Mouse (Mus musculus): Measurements from ENCODE around the gene Adra2b. TPM values are rescaled to one million over a fixed set of nuclear protein-coding genes. Genes with fewer than 3 reads are reported as not detected.

Adra2b gene
- polyA plus RNA-seq, 1 experiment from 2014 or later, result 12.0 TPM

- no peak overlapping the region for H3K27ac ChIP-seq (ENCODE audit: low read depth, low read length)
- no peak for ATAC-seq (replicated peaks; ENCODE audit: insufficient number of reproducible peaks, low FRiP score, low TSS enrichment)
- H3K27me3 ChIP-seq (ENCODE audit: control insufficient read depth, insufficient read depth, low read length), result peaks cover 4% of the 10 kb centered on the region; the same call in 1 of the 2 replicates
- no peak overlapping the region for H3K4me2 ChIP-seq
- H3K9me3 ChIP-seq (replicated peaks; ENCODE audit: control insufficient read depth, low read length), result no peaks in the 10 kb centered on the region
- H3K4me3 ChIP-seq (ENCODE audit: low read depth, low read length), result no peak overlapping the region
- H3K36me3 ChIP-seq (ENCODE audit: control insufficient read depth, insufficient read depth, low read length), result no peaks in the 10 kb centered on the region
- H3K4me1 ChIP-seq (ENCODE audit: control insufficient read depth, insufficient read depth, low read length), result no peaks in the 10 kb centered on the region
- no peak overlapping the region for H3K9ac ChIP-seq (ENCODE audit: low read depth, low read length)
- WGBS (ENCODE audit: insufficient replicate concordance), result 74% methylated on average over 13 of the region's 13 CpGs
These were observed 15.6 kb upstream of the Adra2b start for GRCm38 (mm10) chr2:127347147-127347985.

- ATAC-seq (replicated peaks; ENCODE audit: insufficient number of reproducible peaks, low FRiP score, low TSS enrichment), result no peak
- Histone ChIP-seq H3K4me1 (ENCODE audit: control insufficient read depth, insufficient read depth, low read length) (no peaks in the 10 kb centered on the region), H3K4me2 (no peak overlapping the region), H3K9ac (ENCODE audit: low read depth, low read length) (no peak overlapping the region), H3K9me3 (replicated peaks; ENCODE audit: control insufficient read depth, low read length) (no peaks in the 10 kb centered on the region), H3K36me3 (ENCODE audit: control insufficient read depth, insufficient read depth, low read length) (no peaks in the 10 kb centered on the region), H3K27me3 (ENCODE audit: control insufficient read depth, insufficient read depth, low read length) (peaks cover 3% of the 10 kb centered on the region; the same call in 1 of the 2 replicates), H3K4me3 (ENCODE audit: low read depth, low read length) (no peak overlapping the region), H3K27ac (ENCODE audit: low read depth, low read length) (no peak overlapping the region)
- WGBS (ENCODE audit: insufficient replicate concordance), result 71% methylated on average over 4 of the region's 4 CpGs
These were observed 9.1 kb upstream of the Adra2b start for GRCm38 (mm10) chr2:127353881-127354280.

- WGBS (ENCODE audit: insufficient replicate concordance), result under 1% methylated on average over 28 of the region's 28 CpGs
- H3K27me3 ChIP-seq (ENCODE audit: control insufficient read depth, insufficient read depth, low read length), result peaks cover 50% of the 10 kb centered on the region
- H3K27ac ChIP-seq (ENCODE audit: low read depth, low read length), result peak overlapping the region; percentile 71
These were observed 259 bp downstream of the Adra2b start for GRCm38 (mm10) chr2:127363282-127363652.

GRCm38 (mm10) chr2:127363696-127364095 lies 688 bp downstream of the Adra2b start:
- Histone ChIP-seq H3K27me3 (ENCODE audit: control insufficient read depth, insufficient read depth, low read length) (peaks cover 50% of the 10 kb centered on the region), H3K27ac (ENCODE audit: low read depth, low read length) (peak overlapping the region; percentile 71; the same call in 1 of the 2 replicates), H3K4me2 (peak overlapping the region; percentile 82), H3K4me3 (ENCODE audit: low read depth, low read length) (peak overlapping the region; percentile 57), H3K9ac (ENCODE audit: low read depth, low read length) (peak overlapping the region; percentile 67), H3K4me1 (ENCODE audit: control insufficient read depth, insufficient read depth, low read length) (peaks cover 17% of the 10 kb centered on the region), H3K36me3 (ENCODE audit: control insufficient read depth, insufficient read depth, low read length) (no peaks in the 10 kb centered on the region; the same call in 1 of the 2 replicates), H3K9me3 (replicated peaks; ENCODE audit: control insufficient read depth, low read length) (no peaks in the 10 kb centered on the region)
- WGBS (ENCODE audit: insufficient replicate concordance), result 4% methylated on average over 20 of the region's 20 CpGs
- ATAC-seq (replicated peaks; ENCODE audit: insufficient number of reproducible peaks, low FRiP score, low TSS enrichment), result no peak

More at GRCm38 (mm10) chr2:127363282-127363652, 259 bp downstream of the Adra2b start:
- peaks cover 17% of the 10 kb centered on the region for H3K4me1 ChIP-seq (ENCODE audit: control insufficient read depth, insufficient read depth, low read length)
- H3K36me3 ChIP-seq (ENCODE audit: control insufficient read depth, insufficient read depth, low read length), result no peaks in the 10 kb centered on the region; the same call in 1 of the 2 replicates
- H3K4me2 ChIP-seq, result peak overlapping the region; percentile 82
- peak; percentile 16; the same call in 1 of the 2 replicates for ATAC-seq (replicated peaks; ENCODE audit: insufficient number of reproducible peaks, low FRiP score, low TSS enrichment)
- peak overlapping the region; percentile 67 for H3K9ac ChIP-seq (ENCODE audit: low read depth, low read length)
- peak overlapping the region; percentile 57 for H3K4me3 ChIP-seq (ENCODE audit: low read depth, low read length)
- no peaks in the 10 kb centered on the region for H3K9me3 ChIP-seq (replicated peaks; ENCODE audit: control insufficient read depth, low read length)

- Histone ChIP-seq H3K27me3 (ENCODE audit: control insufficient read depth, insufficient read depth, low read length) (peaks cover 50% of the 10 kb centered on the region), H3K9ac (ENCODE audit: low read depth, low read length) (peak overlapping the region; percentile 58), H3K36me3 (ENCODE audit: control insufficient read depth, insufficient read depth, low read length) (no peaks in the 10 kb centered on the region; the same call in 1 of the 2 replicates), H3K4me2 (peak overlapping the region; percentile 82), H3K9me3 (replicated peaks; ENCODE audit: control insufficient read depth, low read length) (no peaks in the 10 kb centered on the region), H3K27ac (ENCODE audit: low read depth, low read length) (no peak overlapping the region), H3K4me3 (ENCODE audit: low read depth, low read length) (peak overlapping the region; percentile 57), H3K4me1 (ENCODE audit: control insufficient read depth, insufficient read depth, low read length) (peaks cover 20% of the 10 kb centered on the region)
- 16% methylated on average over 8 of the region's 8 CpGs for WGBS (ENCODE audit: insufficient replicate concordance)
- ATAC-seq (replicated peaks; ENCODE audit: insufficient number of reproducible peaks, low FRiP score, low TSS enrichment), result no peak
These were observed 1.4 kb downstream of the Adra2b start for GRCm38 (mm10) chr2:127364452-127364851.

GRCm38 (mm10) chr2:127367126-127367820 lies 4.3 kb downstream of the Adra2b start:
- peaks cover 33% of the 10 kb centered on the region for H3K27me3 ChIP-seq (ENCODE audit: control insufficient read depth, insufficient read depth, low read length)
- 46% methylated on average over 10 of the region's 10 CpGs for whole genome bisulfite sequencing (ENCODE audit: insufficient replicate concordance)
- 0 out of 2 replicates have a peak overlapping the region, but pooled peaks have one; percentile 1 for H3K4me3 ChIP-seq (ENCODE audit: low read depth, low read length)
- no peak for ATAC-seq (replicated peaks; ENCODE audit: insufficient number of reproducible peaks, low FRiP score, low TSS enrichment)
- H3K36me3 ChIP-seq (ENCODE audit: control insufficient read depth, insufficient read depth, low read length), result no peaks in the 10 kb centered on the region; the same call in 1 of the 2 replicates
- no peak overlapping the region for H3K27ac ChIP-seq (ENCODE audit: low read depth, low read length)
- H3K4me1 ChIP-seq (ENCODE audit: control insufficient read depth, insufficient read depth, low read length), result peaks cover 46% of the 10 kb centered on the region
- no peak overlapping the region for H3K9ac ChIP-seq (ENCODE audit: low read depth, low read length)
- peak overlapping the region; percentile 82 for H3K4me2 ChIP-seq
- H3K9me3 ChIP-seq (replicated peaks; ENCODE audit: control insufficient read depth, low read length), result no peaks in the 10 kb centered on the region

GRCm38 (mm10) chr2:127369703-127370376 lies 6.8 kb downstream of the Adra2b start:
- H3K9ac ChIP-seq (ENCODE audit: low read depth, low read length), result peak overlapping the region; percentile 72
- WGBS (ENCODE audit: insufficient replicate concordance), result 55% methylated on average over 5 of the region's 5 CpGs
- peaks cover 14% of the 10 kb centered on the region for H3K27me3 ChIP-seq (ENCODE audit: control insufficient read depth, insufficient read depth, low read length)
- no peaks in the 10 kb centered on the region for H3K9me3 ChIP-seq (replicated peaks; ENCODE audit: control insufficient read depth, low read length)
- peak overlapping the region; percentile 65 for H3K4me2 ChIP-seq
- no peak for ATAC-seq (replicated peaks; ENCODE audit: insufficient number of reproducible peaks, low FRiP score, low TSS enrichment)
- H3K4me3 ChIP-seq (ENCODE audit: low read depth, low read length), result peak overlapping the region; percentile 37
- peaks cover 41% of the 10 kb centered on the region for H3K4me1 ChIP-seq (ENCODE audit: control insufficient read depth, insufficient read depth, low read length)
- H3K27ac ChIP-seq (ENCODE audit: low read depth, low read length), result peak overlapping the region; percentile 90
- H3K36me3 ChIP-seq (ENCODE audit: control insufficient read depth, insufficient read depth, low read length), result no peaks in the 10 kb centered on the region; the same call in 1 of the 2 replicates
